Mouse (Mus musculus) layer of hippocampus, adult 2 months (tissue): Measurements from ENCODE around the gene Gng3. TPM values are rescaled to one million over a fixed set of nuclear protein-coding genes. Genes with fewer than 3 reads are reported as not detected.
A peak's percentile ranks its signal among the peaks of the same experiment; 100 is the strongest.
"Not testable (repeated sequence)": the region's sequence is repeated elsewhere in the genome, so short reads cannot be mapped to it uniquely, and the experiment has no call there.

Experiments
- DNase-seq, 2 experiments: peaks; one replicate each; pipeline ENCODE4 v3.0.0; 2022; ENCODE audit warnings: low spot score in 2 of 2
- H3K27ac ChIP-seq: fragments of 200-600 bp; 2 replicates; pipeline ENCODE4 v1.8.1; 2022
- H3K4me3 ChIP-seq: fragments of 200-600 bp; 2 replicates; pipeline ENCODE4 v1.8.1; 2022; ENCODE audit warnings: mild to moderate bottlenecking
- CTCF ChIP-seq: fragments of 200-600 bp; conservative IDR thresholded peaks from 2 replicates; pipeline ENCODE4 v1.8.1; 2022; ENCODE audit warnings: antibody characterized with exemption, mild to moderate bottlenecking, moderate library complexity
- total RNA-seq, 2 experiments: library from RNA; stranded (reverse); gene quantifications; 2 replicates each; pipeline ENCODE4 v1.2.3; 2021

Gene Gng3
- total RNA-seq, 2 experiments from 2014 or later = 160 TPM

DNA sequence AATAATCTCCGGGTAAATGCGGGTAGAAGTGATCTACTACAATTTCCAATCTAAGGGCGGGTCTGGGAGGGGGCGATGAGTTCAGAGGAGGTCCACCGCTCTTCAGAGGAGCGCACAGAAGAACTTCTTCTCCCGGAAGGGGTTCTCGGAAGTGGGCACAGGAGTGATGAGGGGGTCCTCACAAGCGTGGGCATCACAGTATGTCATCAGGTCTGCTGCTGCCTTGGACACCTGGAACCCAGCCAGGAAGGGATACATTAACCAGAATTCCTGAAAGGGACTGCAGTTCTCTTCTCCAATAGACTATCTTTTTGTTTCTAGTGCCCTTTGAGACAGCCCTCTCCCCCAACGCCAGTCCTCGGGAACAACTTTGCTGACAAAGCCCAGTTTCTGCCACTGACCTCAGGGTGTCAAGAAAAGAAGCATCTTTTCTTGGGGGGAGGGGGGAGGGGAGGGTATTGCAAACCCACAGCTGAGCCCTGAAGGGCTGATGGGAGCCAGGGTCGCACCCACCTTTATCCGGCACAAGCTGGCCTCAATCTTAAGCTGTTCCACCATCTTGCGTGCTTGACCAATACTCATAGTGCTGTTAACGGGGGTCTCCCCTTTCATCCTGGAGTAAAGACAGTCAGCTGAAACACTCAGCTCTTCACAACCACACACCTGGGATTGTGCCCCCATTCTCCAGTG is 808 bp downstream of the Gng3 start:
- peak overlapping the region; percentile 97 for H3K27ac ChIP-seq
- TF ChIP-seq CTCF = no peak
- peak overlapping the region; percentile 80 for H3K4me3 ChIP-seq
- DNase-seq = no peak

DNA sequence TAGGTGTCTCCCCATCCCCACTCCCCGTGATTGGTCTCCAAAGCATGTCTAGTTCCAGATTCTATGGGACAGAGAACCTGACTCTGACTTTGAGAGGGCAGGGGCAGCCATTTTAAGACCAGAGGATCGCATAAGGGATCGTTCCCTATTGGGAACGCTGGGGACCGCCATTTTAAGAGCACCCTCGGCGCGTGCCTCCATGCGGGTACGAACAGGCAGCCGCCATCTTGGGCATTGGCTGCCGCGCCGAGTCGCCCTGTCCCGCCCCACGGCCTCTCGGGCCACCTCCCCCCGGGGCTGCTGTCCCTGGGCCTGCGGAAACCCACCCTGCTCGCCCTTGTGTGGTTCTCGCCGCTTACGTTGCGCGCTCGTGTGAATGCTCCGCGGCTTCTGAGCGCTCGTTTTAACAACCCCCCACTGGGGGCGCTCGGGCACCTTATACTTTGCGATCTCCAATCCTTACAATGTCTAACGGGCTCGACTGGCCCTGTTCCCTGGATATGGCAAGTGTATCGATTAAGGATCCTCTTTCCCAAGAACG is 1.7 kb downstream of the Gng3 start, which contains the start of gene Bscl2:
TSS of gene Bscl2 (plus strand) at position 217 of the 541 bp plus-strand sequence.
- H3K4me3 ChIP-seq = peak within 1 kb of the TSS; percentile 80
- peak; percentile 78 to 88 for DNase-seq
- TF ChIP-seq CTCF = peak; percentile 85

GRCm38 (mm10) chr19:8836327-8836726 is 2.7 kb downstream of the Gng3 start:
- not testable (repeated sequence) for H3K27ac ChIP-seq, H3K4me3 ChIP-seq, DNase-seq

More for the DNA sequence above, 1.7 kb downstream of the Gng3 start, which contains the start of gene Bscl2:
- H3K27ac ChIP-seq = peak within 1 kb of the TSS; percentile 97

DNA sequence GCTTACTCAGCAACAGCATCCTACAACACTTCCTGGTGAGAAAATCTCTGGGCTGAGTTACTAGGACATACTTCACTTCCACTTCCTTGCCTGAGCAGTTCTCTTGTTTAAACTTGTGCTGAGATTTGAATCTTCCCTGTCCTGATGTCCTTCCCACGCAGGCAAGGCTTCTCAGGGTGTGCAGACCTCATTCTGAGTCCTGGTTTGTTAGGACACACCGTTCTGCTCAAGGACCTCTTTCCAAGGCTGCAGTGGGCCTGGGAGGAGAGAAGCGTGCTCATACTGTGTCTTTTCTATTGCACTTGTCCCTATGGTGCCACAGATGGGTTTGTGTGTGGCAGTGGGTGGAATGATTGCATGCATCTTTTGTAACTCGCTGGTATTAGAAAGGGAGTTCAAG is 6.0 kb downstream of the Gng3 start:
- no peak for DNase-seq
- peak overlapping the region; percentile 51; the same call in 1 of the 2 replicates for H3K27ac ChIP-seq
- TF ChIP-seq CTCF = no peak
- H3K4me3 ChIP-seq = no peak overlapping the region

DNA sequence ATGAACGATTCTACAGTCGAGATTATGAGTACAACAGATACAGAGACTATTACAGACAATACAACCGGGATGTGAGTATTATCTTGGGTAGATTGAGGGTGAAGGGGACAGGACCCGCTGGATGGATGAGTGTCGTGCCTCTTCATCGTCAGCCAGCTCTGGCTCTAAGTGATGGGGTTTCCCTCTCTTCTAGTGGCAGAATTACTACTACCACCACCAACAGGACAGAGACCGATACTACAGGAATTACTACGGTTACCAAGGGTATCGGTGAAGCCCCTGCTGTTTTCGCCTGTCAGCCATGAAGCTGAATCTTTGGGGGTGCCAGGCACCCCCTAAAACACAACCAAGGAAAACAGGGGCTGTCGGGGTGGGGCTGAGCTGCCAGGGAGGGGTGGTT is 7.7 kb downstream of the Gng3 start:
- Histone ChIP-seq H3K27ac (peak overlapping the region; percentile 75), H3K4me3 (no peak overlapping the region)
- no peak for DNase-seq
- TF ChIP-seq CTCF = peak; percentile 58

DNA sequence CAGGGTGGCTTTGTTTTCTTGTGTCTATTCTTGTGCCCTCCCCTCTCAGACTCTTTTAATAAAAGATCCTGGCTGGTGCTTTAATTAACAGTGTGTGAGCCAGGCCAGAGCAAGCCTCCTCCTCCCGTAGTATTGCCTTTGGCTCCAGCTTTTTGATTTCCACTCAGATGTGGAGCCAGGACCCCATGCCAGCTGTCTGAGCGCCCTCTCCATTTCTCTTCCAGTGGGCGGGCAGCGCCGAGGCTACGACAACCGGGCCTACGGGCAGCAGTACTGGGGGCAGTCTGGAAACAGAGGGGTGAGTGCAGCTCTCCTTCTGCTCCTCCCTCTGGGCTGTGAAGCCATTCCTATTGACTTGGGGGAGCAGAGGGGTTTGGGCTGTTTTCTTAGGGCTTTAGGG is 8.3 kb downstream of the Gng3 start:
- Histone ChIP-seq H3K27ac (peak overlapping the region; percentile 75), H3K4me3 (no peak overlapping the region)
- no peak for TF ChIP-seq CTCF
- DNase-seq = peak in 1 of 2 experiments; percentile 50

GRCm38 (mm10) chr19:8829660-8830059 is 9.3 kb downstream of the Gng3 start, which contains the start of gene AC129217.1:
TSS of gene AC129217.1 (plus strand) at chr19:8829773.
- no peak within 1 kb of the TSS for H3K4me3 ChIP-seq
- no peak for TF ChIP-seq CTCF
- DNase-seq = no peak
- H3K27ac ChIP-seq = peak within 1 kb of the TSS; percentile 75

GRCm38 (mm10) chr19:8822696-8823095 is 16.3 kb downstream of the Gng3 start:
- TF ChIP-seq CTCF = no peak
- no peak for DNase-seq
- peak overlapping the region; percentile 93 for H3K4me3 ChIP-seq
- H3K27ac ChIP-seq = no peak overlapping the region

- Histone ChIP-seq H3K4me3 (peak overlapping the region; percentile 93), H3K27ac (peak overlapping the region; percentile 99)
- no peak for DNase-seq
- TF ChIP-seq CTCF = no peak
Measured at GRCm38 (mm10) chr19:8821146-8821545, 17.8 kb downstream of the Gng3 start.

DNA sequence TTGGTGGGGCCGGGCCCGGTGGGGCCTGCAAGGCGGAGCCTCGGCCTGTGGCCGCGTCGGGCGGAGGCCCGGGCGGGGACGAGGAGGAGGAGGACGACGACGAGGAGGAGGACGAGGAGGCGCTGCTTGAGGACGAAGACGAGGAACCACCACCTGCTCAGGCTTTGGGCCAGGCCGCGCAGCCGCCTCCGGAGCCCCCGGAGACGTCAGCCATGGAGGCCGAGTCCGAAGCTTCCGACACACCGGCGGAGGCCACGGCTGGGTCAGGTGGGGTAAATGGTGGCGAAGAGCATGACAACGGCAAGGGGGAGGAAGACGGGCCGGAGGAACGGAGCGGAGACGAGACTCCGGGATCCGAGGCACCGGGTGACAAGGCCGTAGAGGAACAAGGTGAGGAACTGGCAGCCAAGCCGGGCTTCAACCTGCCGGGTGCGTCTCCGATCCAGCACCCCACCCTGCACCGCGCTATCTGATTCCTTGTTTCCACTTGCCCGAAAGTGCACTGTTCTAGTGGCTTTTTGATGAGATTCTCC is 18.5 kb downstream of the Gng3 start:
- Histone ChIP-seq H3K4me3 (peak overlapping the region; percentile 93), H3K27ac (peak overlapping the region; percentile 99)
- peak in 1 of 2 experiments; percentile 53 for DNase-seq
- no peak for TF ChIP-seq CTCF

- Histone ChIP-seq H3K27ac (peak within 1 kb of the TSS; percentile 99), H3K4me3 (peak within 1 kb of the TSS; percentile 93)
- no peak for TF ChIP-seq CTCF
- DNase-seq = peak; percentile 97 to 99
Measured at GRCm38 (mm10) chr19:8819596-8820423, 19.2 kb downstream of the Gng3 start, which contains the start of gene Hnrnpul2. TSS of gene Hnrnpul2 (plus strand) at chr19:8820010.

GRCm38 (mm10) chr19:8818801-8819595 is 20.0 kb downstream of the Gng3 start, which contains the start of gene Ttc9c:
TSS of gene Ttc9c (minus strand) at chr19:8819333.
- TF ChIP-seq CTCF = no peak
- Histone ChIP-seq H3K27ac (peak within 1 kb of the TSS; percentile 99), H3K4me3 (peak within 1 kb of the TSS; percentile 93)
- peak; percentile 95 to 99 for DNase-seq
